Mouse (Mus musculus): ENCODE measurements around the gene Cdc14b.

Cdc14b gene

GRCm38 (mm10) chr13:64274879-64275753 is at the start of gene Cdc14b:
Cdc14b (minus strand) TSS chr13:64275290.
- peak; percentile 75 for DNase-seq

- no peak for DNase-seq
Measured at GRCm38 (mm10) chr13:64322561-64323281, 47.6 kb upstream of the Cdc14b start.

- DNase-seq = no peak
Measured at GRCm38 (mm10) chr13:64320334-64320733, 45.2 kb upstream of the Cdc14b start.

GRCm38 (mm10) chr13:64319782-64320181 is 44.7 kb upstream of the Cdc14b start:
- no peak for DNase-seq

- no peak for DNase-seq
Measured at GRCm38 (mm10) chr13:64318355-64318754, 43.3 kb upstream of the Cdc14b start.

- peak; percentile 15 for DNase-seq
Measured at GRCm38 (mm10) chr13:64315483-64316050, 40.5 kb upstream of the Cdc14b start.

- DNase-seq = no peak
Measured at GRCm38 (mm10) chr13:64314041-64314440, 39.0 kb upstream of the Cdc14b start.

GRCm38 (mm10) chr13:64312916-64313289 is 37.8 kb upstream of the Cdc14b start:
- no peak for DNase-seq

- peak; percentile 88 for DNase-seq
Measured at GRCm38 (mm10) chr13:64312024-64312915, 37.2 kb upstream of the Cdc14b start, which contains the start of gene Aaed1. Aaed1 (minus strand) TSS chr13:64312710.

GRCm38 (mm10) chr13:64311266-64311665 is 36.2 kb upstream of the Cdc14b start:
- no peak for DNase-seq

GRCm38 (mm10) chr13:64310585-64310984 is 35.5 kb upstream of the Cdc14b start:
- no peak for DNase-seq

GRCm38 (mm10) chr13:64309842-64310241 is 34.8 kb upstream of the Cdc14b start:
- peak; percentile 15 for DNase-seq

- no peak for DNase-seq
Measured at GRCm38 (mm10) chr13:64309036-64309435, 33.9 kb upstream of the Cdc14b start.

- DNase-seq = no peak
Measured at GRCm38 (mm10) chr13:64307508-64307907, 32.4 kb upstream of the Cdc14b start.

- DNase-seq = peak; percentile 52
Measured at GRCm38 (mm10) chr13:64306078-64306477, 31.0 kb upstream of the Cdc14b start.

GRCm38 (mm10) chr13:64299069-64299468 is 24.0 kb upstream of the Cdc14b start:
- no peak for DNase-seq

- DNase-seq = no peak
Measured at GRCm38 (mm10) chr13:64286791-64287190, 11.7 kb upstream of the Cdc14b start.

GRCm38 (mm10) chr13:64286321-64286720 is 11.2 kb upstream of the Cdc14b start:
- no peak for DNase-seq

- no peak for DNase-seq
Measured at GRCm38 (mm10) chr13:64284676-64285075, 9.6 kb upstream of the Cdc14b start.

GRCm38 (mm10) chr13:64280940-64281339 is 5.8 kb upstream of the Cdc14b start:
- DNase-seq = no peak

GRCm38 (mm10) chr13:64275754-64276127 is 651 bp upstream of the Cdc14b start:
- DNase-seq = no peak
